Mouse (Mus musculus) MN1 (cell line): ENCODE measurements at regions not wholly inside any gene's neighbourhood (a gene's known extent, or its start where the extent isn't known, plus 50 kb on each side); places are given as distances from the start of the nearest gene placed in this dataset.
A peak's percentile ranks its signal among the peaks of the same experiment; 100 is the strongest.

Experiments
- DNase-seq: peaks from one replicate; pipeline ENCODE4 v3.0.0-alpha.2; 2016; ENCODE audit warnings: low spot score

GRCm38 (mm10) chr14:78438064-78438677, 98.4 kb downstream of the Akap11 start:
- DNase-seq = no peak

GRCm38 (mm10) chr14:78436586-78436985, 100.0 kb downstream of the Akap11 start:
- no peak for DNase-seq

DNA sequence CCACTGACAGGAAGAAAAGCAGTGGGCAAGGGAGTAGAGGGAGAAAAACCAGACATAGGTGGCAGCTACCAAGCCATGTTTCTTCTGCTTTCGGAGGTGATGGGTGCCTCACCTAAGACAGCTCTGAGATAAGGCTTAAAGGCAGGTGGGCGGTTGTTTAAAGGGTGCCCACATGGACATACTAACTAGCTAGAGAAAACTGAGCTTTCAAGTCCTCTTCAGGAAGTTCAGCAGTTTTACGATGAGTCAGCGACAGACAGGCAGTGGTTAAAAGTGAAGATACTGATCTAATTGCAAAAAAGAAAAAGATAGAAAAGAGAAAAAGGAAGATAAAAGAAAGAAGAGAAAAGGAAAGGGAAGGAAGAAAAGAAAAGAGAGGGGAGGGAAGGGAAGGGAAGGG, 100.6 kb downstream of the Akap11 start:
- DNase-seq = no peak

DNA sequence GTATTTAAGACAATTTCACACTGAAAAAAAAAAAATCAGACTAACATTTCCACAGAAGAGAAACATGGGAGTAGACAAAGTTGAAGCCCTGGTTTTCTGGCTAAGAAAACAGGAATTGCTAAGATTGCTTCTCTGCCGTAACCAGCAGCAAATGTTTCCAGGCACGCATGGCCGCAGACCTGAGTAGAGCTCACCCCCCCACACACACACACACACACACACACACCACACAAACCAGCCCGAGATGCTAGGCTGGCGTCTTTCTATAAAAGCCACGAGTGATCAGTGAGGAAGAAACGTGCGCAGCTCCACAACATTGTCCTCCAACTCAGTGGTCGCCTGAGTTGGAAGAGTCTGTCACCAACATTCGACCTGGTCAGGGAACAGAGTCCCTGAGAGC, 101.0 kb downstream of the Akap11 start:
- no peak for DNase-seq

GRCm38 (mm10) chr14:78434753-78435152, 101.9 kb downstream of the Akap11 start:
- DNase-seq = no peak

DNA sequence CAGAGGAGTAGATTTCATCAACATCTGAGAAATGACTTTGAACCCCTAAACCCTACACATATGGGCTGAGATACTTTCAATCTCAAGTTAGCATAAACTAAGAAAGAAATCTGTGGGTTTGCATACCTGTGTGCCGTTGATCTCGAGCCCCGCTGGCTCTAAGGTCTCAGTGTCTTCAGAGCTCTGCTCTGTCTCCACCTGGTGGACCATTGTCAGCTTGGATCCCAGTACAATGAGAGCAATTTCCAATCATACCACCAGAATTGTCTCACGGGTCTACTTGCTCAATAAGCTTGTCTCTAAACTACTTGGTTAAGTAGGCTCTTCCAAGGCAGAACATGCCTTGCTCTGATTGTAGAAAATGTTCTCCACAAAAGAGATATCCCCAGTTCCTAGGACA, 102.5 kb downstream of the Akap11 start:
- DNase-seq = no peak

DNA sequence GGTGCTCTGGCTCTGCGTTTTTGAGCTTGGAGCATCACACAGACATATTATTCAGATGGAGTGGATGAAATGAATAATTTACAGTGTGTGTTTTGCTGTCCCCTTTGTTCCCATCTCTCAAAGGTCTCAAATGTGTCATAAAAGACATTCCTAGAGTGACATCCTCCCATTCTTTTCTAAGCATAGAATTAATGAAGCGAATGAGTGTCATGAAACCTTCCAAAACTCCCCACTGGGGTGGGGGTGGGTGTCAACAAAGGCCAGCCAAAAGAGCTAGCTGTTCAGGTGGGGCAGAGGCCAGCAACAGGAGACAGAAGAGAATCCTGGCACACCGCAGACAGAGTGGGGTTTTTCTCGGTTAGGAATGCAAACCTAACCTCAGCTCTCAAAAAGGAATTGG, 104.1 kb downstream of the Akap11 start:
- no peak for DNase-seq

- DNase-seq = no peak
Measured at GRCm38 (mm10) chr14:78431931-78432330, 104.7 kb downstream of the Akap11 start.

- DNase-seq = no peak
Measured at GRCm38 (mm10) chr14:78431406-78431805, 105.2 kb downstream of the Akap11 start.

DNA sequence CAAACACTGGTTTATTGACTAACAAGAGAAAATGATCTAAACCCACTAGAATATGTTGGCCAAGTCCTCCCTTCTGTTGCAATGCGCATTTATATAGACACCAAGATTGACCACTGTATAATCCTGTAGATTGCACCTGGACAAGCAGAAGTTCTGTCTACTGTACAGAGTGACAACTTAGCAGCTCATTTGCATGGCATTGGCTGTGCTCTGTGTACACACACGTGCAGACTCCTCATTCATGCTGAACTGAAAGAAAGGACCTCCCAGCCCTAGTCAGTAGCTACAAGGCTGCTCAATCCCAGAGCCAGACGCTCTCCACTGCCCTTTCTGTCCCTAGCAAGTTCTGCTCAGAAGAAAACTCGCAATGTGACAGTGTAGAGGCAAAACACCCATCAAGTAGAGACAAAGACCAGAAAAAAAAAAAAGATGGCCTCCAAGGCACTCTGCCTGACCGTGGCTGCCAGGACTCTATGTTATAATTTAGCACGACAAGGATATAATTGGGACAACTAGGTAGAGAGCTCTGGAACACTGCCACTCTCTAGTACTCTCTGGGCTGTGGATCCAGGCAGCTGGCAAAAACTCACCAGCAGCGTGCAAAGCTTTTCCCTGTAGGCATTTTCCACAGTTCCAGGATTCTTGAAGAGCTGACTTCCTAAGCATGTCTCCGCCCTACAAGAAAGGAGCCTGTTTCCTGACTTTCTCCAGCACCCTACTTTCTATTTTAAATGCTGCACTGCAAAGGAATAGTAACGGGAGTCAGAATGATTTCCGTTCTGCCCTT, 108.2 kb downstream of the Akap11 start:
- no peak for DNase-seq

- no peak for DNase-seq
Measured at GRCm38 (mm10) chr14:78427062-78427461, 109.5 kb downstream of the Akap11 start.

DNA sequence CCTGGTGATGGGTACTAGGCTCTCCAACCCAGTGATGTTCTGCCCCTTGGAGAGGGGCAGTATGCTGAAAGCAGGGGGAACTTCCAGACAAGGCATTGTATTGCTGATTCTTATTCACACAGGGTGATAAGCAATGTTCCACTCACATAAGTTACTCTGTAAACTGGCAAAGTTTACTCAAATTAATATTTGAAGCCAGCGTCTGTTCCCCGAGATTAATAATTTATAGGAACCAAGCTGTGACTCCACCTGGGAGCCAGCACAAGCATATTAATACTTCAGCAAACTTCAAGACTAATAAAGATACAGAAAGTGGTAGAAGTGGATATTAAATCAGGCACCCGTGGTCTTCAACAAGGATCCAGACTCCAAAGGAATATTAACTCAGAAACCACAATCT, 114.0 kb downstream of the Akap11 start:
- no peak for DNase-seq

DNA sequence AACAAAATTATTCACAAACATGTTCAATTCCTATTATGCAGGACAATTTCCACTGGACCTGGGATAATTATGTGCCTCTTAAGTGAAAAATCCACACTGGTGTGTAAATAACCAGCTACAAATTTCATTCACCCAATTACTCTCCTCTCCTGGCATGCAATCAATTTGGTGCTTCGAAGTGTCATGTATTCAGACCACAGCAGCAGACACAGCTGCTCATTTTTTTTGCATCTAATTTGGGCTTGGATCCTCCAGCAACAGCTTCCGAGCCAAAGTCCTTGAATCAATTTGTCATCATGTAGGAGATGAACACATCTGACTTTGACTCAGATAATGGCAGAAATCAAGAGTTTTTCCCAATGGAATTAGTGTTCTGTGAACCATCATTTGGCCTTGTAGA, 113.1 kb upstream of the Tnfsf11 start:
- peak; percentile 79 for DNase-seq

GRCm38 (mm10) chr14:78420176-78420575, 112.3 kb upstream of the Tnfsf11 start:
- DNase-seq = no peak

DNA sequence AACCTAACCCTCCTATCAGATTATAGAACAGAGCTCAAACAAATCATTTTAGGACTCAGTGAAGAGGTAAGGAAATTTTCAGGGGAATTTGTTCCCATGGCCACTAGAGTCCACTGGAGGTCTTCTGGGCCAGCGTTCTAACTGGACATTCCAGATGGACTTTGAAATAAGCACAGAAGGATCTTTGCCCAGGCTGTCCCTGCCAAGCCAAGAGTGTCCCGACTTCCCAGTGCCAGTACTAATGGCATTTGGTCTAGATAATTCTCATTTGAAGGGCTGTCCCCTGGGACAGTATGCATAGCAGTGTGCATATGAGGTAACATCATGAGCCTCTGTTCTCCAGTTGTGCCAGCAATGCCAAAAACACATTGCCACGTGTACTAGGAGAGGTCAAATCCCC, 97.7 kb upstream of the Tnfsf11 start:
- no peak for DNase-seq

- no peak for DNase-seq
Measured at GRCm38 (mm10) chr14:78397914-78398313, 90.1 kb upstream of the Tnfsf11 start.

DNA sequence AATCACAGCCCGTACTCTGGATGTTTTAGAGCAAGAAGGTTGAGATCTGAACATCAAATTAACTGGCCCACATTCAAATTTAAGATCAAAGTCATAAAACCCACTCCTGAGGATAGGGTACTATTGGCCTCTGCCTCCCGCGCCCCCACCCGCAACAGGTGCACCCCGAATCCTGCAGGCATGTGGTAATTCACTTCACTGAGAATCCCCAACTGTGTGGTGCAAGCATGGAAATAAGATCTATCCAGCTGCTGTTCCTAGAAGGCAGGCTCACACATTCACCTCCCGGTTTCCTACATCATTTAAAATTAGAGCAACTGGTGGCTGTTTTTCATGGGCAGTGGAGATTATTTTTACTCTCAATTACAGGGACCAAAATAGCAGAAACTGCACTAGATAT, 87.8 kb upstream of the Tnfsf11 start:
- DNase-seq = no peak

DNA sequence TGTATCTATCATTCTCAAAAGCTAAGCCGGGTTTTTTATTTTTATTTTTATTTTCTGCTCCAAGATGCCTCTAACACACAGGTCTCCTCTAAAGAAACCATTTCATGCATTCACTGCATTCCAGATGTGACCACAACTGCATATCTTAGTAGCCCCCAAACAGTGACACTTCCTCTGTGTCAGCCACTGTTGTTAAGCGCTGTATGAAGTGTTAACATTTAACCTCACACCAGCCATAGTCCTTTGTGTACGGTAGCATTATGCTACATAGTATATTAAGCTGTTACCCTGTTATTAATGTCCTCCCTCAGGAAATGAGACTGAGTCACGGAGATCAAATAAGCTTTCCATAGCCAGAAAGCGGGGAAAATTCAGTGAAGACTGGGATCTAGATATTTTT, 79.2 kb upstream of the Tnfsf11 start:
- no peak for DNase-seq

DNA sequence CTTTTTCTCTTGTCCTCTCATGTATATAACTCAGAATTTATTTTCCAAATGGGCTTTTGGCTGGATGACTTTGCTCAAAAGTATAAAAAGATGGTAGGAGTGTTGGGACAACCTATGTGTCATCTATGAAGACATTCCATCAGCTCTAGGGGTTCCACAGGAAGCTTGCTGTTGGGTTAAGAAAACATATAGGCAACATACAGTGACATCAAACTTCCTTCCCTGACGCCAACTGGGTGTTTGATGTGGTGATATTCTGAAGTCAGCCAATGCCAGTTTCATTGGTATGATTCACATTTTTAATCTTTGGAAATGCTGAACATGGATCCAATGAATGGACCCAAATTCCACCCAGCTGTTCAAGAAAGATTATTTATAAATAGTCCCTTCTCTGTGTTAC, 76.5 kb upstream of the Tnfsf11 start:
- DNase-seq = no peak

DNA sequence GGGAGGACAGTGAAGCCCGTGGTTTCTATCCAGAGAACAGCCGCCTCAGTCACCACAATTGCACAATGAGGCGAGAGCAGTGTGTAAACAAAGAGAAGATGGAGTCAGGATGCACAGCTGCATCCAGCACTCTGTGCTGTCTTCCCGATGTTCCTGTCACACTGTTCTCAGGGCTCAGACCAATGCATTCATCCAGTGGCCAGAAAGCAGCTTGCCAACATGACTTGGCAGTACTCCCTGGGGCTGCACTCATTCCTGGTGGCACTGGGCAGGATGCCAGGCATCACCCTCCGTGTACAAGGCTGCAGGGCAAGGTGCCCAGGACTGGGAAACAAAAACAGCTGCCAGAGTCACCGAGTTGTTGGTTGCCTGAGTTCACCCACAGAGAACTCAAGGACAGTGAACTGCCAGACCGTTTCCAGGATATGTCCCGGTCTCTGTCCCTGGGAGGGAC, 75.4 kb upstream of the Tnfsf11 start:
- DNase-seq = peak; percentile 83

GRCm38 (mm10) chr14:78380011-78380410, 72.2 kb upstream of the Tnfsf11 start:
- DNase-seq = no peak

GRCm38 (mm10) chr14:78376591-78376990, 68.7 kb upstream of the Tnfsf11 start:
- DNase-seq = no peak

DNA sequence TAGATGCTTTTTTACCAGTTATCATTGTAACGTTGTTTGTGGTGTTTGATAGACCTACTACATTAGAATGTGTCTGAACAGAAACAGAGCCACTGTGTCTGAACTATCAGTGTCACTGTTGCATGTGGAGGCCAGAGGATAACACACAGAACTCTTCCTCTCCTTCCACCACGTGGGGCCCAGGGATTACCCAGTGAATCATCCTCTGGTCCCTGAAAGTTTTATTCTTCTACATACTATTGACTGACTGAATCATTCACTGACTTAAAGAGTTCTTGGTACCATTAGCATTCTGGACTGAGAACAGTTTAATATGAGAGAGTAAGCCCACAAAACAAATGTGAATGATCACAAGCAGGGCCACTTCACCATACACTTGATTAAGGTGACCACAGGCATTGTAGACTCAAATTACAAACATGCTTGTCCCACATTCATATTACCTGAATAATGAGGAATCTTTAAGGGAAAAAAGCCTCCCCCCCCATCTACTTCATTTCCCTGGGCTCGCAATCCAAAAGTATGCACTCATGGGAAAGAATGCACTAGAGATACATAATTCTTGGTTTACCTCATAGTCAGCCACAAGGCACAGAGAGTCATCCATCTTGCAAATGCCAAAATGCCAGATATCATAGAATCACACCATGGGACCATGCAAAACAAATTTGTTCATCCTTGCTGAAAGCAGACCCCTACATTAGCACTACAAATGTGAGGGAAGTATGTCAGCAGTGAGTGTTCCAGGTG, 68.1 kb upstream of the Tnfsf11 start:
- no peak for DNase-seq
